Mouse (Mus musculus) kidney, adult 18-20 months (tissue): ENCODE measurements around the gene Gm21294.
"Not testable (repeated sequence)": the region's sequence is repeated elsewhere in the genome, so short reads cannot be mapped to it uniquely, and the experiment has no call there.

Experiments
- DNase-seq: peaks from one replicate; pipeline ENCODE4 v3.0.0; 2021

Gene Gm21294

DNA sequence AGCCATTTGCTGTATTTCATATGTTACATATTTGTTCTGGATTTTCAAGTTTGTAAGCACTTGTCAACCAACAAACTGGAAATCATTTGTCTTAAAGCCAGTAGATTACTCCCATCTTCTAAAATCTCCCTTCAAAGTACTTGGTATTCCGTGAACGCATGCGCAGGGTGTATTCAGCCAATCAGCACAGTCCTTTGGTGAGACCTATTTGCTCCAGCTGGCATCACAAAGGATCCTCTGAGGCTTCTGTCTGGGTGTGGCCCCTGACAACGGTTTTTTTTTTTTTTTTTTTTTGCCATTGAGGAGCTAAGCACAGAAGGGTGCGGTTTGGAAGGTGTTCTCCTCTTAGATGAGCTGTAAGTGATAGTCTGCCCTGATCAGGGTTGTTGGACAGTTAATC lies at the start of gene Gm21294:
Gm21294 (plus strand) TSS at position 301 of the 400 bp plus-strand sequence.
- not testable (repeated sequence) for DNase-seq

DNA sequence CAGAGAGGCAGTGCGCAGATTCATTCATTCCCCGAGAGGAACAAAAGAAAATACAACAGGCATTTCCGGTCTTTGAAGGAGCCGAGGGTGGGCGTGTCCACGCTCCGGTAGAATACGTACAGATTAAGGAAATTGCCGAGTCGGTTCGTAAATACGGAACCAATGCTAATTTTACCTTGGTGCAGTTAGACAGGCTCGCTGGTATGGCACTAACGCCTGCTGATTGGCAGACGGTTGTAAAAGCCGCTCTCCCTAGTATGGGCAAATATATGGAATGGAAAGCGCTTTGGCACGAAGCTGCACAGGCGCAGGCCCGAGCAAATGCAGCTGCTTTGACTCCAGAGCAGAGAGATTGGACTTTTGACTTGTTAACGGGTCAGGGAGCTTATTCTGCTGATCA lies 73.6 kb downstream of the Gm21294 start:
- DNase-seq = peak; percentile 44
